Mouse (Mus musculus) kidney, adult 2 months (tissue): Measurements from ENCODE around the gene Phf6. TPM values are rescaled to one million over a fixed set of nuclear protein-coding genes. Genes with fewer than 3 reads are reported as not detected.

Source experiments
- DNase-seq: peaks from one replicate; pipeline ENCODE4 v3.0.0; 2021
- H3K27ac ChIP-seq: fragments of 200-500 bp; 2 replicates; pipeline ENCODE4 v1.5.1; 2012; ENCODE audit warnings: low read depth, low read length, control low read depth, inconsistent platforms; ENCODE audit not compliant: insufficient read depth
- H3K27me3 ChIP-seq: fragments of 200-500 bp; replicated peaks from 2 replicates; pipeline ENCODE4 v1.6.1; 2012; ENCODE audit warnings: mild to moderate bottlenecking, moderate library complexity, low read length, inconsistent platforms; ENCODE audit not compliant: control insufficient read depth, insufficient read depth
- H3K36me3 ChIP-seq: fragments of 200-500 bp; 2 replicates; pipeline ENCODE4 v1.6.1; 2012; ENCODE audit warnings: mild to moderate bottlenecking, moderate library complexity, low read length, inconsistent platforms; ENCODE audit not compliant: control insufficient read depth, insufficient read depth
- H3K4me1 ChIP-seq: fragments of 200-500 bp; 2 replicates; pipeline ENCODE4 v1.6.1; 2011; ENCODE audit warnings: low read length; ENCODE audit not compliant: control insufficient read depth, insufficient read depth
- H3K4me3 ChIP-seq: fragments of 200-500 bp; 2 replicates; pipeline ENCODE4 v1.5.1; 2011; ENCODE audit warnings: mild to moderate bottlenecking, low read depth, low read length, control low read depth; ENCODE audit not compliant: insufficient read depth
- CTCF ChIP-seq: fragments of 200-500 bp; conservative IDR thresholded peaks from 2 replicates; pipeline ENCODE4 v1.5.1; 2011; ENCODE audit warnings: low read depth, mild to moderate bottlenecking, control low read depth, low read length, moderate library complexity, mixed read lengths; ENCODE audit not compliant: insufficient read depth, insufficient read length
- POLR2A ChIP-seq: fragments of 200-500 bp; IDR thresholded peaks from one replicate; pipeline ENCODE4 v1.6.1; 2011; ENCODE audit warnings: low read depth, low read length, control low read depth
- WGBS: fragments of 180-500 bp; shearing (Covaris S2); methylation state at CpG from one replicate; pipeline ENCODE4 v1.1.7; 2018; 5-methylcytosine and 5-hydroxymethylcytosine counted together
- polyA plus RNA-seq: library from polyadenylated mRNA; depleted of rRNA; stranded (reverse); fragments of >200 nt; gene quantifications from 2 replicates; pipeline ENCODE4 v1.2.3, GENCODE M21; 2012

The Phf6 gene
- polyA plus RNA-seq, 1 experiment: 2.4 TPM

DNA sequence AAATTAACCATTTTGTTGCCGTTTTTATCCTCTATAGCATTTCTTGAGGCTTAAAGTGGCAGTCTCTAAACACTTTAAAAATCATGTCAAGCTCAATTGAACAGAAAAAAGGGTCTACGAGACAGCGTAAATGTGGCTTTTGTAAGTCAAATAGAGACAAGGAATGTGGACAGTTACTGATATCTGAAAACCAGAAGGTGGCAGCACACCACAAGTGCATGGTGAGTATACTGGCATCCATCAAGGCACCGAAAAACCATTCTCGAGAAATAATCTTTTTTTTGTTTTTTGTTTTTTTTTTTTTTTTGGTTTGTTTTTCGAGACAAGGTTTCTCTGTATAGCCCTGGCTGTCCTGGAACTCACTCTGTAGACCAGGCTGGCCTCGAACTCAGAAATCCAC is 4.5 kb downstream of the Phf6 start:
- Histone ChIP-seq H3K4me1 (no peaks in the 10 kb centered on the region), H3K27ac (no peak overlapping the region), H3K36me3 (no peaks in the 10 kb centered on the region), H3K27me3 (no peaks in the 10 kb centered on the region), H3K4me3 (no peak overlapping the region)
- TF ChIP-seq CTCF (0 out of 2 replicates have a peak, but pooled peaks have one; percentile 5), POLR2A (no peak)
- peak; percentile 4 for DNase-seq
- WGBS: 56% methylated on average over 7 of the region's 7 CpGs

DNA sequence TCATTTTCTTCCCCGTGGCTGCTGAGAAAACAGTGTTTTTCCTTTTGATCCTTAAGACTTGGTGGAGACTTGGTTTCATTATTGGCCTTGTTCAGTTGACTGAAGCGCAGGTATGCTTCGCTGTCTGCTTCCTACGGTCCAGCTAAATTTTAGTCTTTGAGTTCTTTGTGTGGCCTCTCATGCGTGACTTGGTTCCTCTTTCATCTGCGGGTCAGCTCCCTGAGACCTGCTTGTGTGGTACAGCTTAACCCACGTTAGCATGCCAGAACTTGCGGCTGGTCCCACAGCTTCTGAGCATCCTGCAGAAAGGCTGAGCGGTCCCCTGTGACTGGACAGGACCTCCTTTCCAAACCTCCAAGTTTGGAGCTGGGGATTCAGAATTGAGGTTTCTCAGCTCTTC is 14.7 kb downstream of the Phf6 start:
- no peak for TF ChIP-seq POLR2A
- TF ChIP-seq CTCF: no peak
- no peaks in the 10 kb centered on the region for H3K36me3 ChIP-seq
- H3K4me1 ChIP-seq: no peaks in the 10 kb centered on the region
- 29% methylated on average over 9 of the region's 9 CpGs for WGBS
- peak; percentile 60 for DNase-seq
- H3K27ac ChIP-seq: no peak overlapping the region
- H3K27me3 ChIP-seq: no peaks in the 10 kb centered on the region
- H3K4me3 ChIP-seq: no peak overlapping the region

DNA sequence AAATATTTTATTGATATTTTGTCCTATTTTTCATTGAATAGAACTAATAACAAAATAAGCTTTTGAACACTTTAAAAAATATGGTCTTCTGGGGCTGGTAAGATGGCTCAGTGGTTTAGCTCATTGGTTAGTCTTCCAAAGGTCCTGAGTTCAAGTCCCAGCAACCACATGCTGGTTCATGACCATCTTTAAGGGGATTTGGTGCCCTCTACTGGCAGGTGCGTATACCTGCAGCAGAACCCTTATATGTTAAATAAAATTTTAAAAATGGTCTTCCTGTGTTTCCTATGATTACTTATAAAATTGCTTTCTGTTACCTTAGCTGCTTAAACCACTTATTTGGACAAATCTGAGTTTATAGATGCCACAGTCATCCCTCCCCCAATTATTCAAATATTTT is 16.8 kb downstream of the Phf6 start:
- WGBS: 36% methylated on average over 1 of the region's 1 CpGs
- TF ChIP-seq POLR2A (no peak), CTCF (peak; percentile 50)
- Histone ChIP-seq H3K4me3 (no peak overlapping the region), H3K4me1 (no peaks in the 10 kb centered on the region), H3K36me3 (no peaks in the 10 kb centered on the region), H3K27ac (no peak overlapping the region), H3K27me3 (no peaks in the 10 kb centered on the region)
- peak; percentile 18 for DNase-seq

DNA sequence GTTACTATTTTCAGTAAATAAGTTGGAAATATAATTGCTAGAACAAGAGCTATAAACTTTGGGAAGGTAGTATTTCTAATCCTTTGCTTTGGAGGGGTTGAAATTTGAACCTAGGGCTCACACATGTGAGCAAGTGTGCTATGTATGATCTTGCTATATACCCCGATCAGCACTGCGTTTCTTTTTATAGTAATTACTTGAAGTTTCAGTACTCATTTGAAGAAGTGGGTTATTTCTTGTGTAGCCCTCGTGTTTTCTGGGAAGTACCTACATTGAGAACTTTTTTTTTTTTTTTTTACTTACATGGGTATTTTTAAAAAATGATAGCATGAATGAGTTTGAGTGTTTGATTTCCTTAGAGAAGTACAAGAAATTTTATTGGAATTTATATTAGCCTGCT is 17.7 kb downstream of the Phf6 start:
- WGBS: 83% methylated on average over 3 of the region's 3 CpGs
- Histone ChIP-seq H3K36me3 (no peaks in the 10 kb centered on the region), H3K4me3 (no peak overlapping the region), H3K4me1 (no peaks in the 10 kb centered on the region), H3K27me3 (no peaks in the 10 kb centered on the region), H3K27ac (no peak overlapping the region)
- DNase-seq: no peak
- TF ChIP-seq POLR2A (no peak), CTCF (no peak)

DNA sequence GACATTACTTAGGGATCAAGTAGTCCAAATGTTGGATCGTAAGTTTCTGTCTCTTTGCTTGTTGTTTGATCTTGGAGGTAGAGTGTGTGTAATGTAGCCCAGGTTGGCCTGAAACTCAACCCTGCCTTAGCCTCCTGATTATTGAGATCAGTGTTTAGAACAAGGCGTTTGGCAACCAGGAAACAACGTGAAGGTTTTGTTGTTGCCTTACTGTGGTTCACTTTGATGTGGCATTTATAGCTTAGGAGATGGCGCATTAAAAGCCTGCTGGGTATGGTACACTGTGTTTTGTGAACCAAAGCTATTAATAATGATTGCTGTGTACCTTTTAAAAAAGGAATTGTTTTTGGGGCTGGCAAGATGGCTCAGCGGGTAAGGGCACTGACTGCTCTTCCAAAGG is 18.1 kb downstream of the Phf6 start:
- no peak for DNase-seq
- no peak overlapping the region for H3K27ac ChIP-seq
- no peaks in the 10 kb centered on the region for H3K27me3 ChIP-seq
- TF ChIP-seq CTCF: no peak
- no peak for TF ChIP-seq POLR2A
- no peaks in the 10 kb centered on the region for H3K4me1 ChIP-seq
- no peak overlapping the region for H3K4me3 ChIP-seq
- 81% methylated on average over 5 of the region's 5 CpGs for WGBS
- no peaks in the 10 kb centered on the region for H3K36me3 ChIP-seq

DNA sequence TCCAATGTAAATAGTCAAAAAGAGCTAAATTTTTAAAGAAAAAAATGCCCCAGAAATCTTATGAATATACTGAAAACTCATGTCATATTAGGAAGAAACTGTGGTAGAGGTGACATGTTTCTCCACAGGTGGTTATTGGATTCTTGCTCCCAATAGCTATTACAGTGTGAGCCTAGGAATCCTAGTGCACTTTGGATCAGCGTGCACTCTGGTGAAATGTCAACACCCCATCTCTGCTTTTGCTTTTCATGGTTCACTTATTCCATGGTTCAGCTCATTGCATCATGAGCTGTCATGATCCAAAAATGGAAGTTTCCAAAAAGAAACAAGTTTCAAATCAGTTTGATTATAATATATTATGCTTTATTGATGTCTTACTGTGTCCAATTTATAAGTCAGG is 20.1 kb downstream of the Phf6 start:
- WGBS: 58% methylated on average over 1 of the region's 1 CpGs

DNA sequence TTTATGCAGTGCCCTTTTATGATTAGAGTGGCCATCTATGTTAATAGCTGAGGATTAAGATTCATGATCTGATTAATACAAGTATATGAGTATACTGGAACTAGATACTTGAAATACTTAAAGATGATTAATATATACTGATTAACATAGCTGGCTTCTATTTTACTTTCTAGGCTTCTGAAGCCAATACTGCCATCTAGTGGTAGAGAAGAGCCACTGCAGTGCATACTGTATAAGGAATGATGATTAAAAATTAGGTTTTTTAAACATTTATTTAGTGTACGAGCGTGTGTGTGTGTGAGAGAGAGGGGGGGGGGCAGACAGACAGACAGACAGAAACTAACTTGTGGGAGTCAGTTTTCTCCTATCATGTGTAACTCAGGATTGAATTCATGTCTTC is 22.4 kb downstream of the Phf6 start:
- WGBS: 8% methylated on average over 2 of the region's 2 CpGs
- H3K27ac ChIP-seq: no peak overlapping the region
- no peaks in the 10 kb centered on the region for H3K4me1 ChIP-seq
- no peak overlapping the region for H3K4me3 ChIP-seq
- H3K27me3 ChIP-seq: no peaks in the 10 kb centered on the region
- no peak for DNase-seq
- TF ChIP-seq CTCF (no peak), POLR2A (no peak)
- no peaks in the 10 kb centered on the region for H3K36me3 ChIP-seq

More for the DNA sequence above, 20.1 kb downstream of the Phf6 start:
- no peak for DNase-seq
- no peak overlapping the region for H3K27ac ChIP-seq
- no peaks in the 10 kb centered on the region for H3K27me3 ChIP-seq
- no peaks in the 10 kb centered on the region for H3K36me3 ChIP-seq
- no peak overlapping the region for H3K4me3 ChIP-seq
- H3K4me1 ChIP-seq: no peaks in the 10 kb centered on the region
- no peak for TF ChIP-seq CTCF
- no peak for TF ChIP-seq POLR2A

DNA sequence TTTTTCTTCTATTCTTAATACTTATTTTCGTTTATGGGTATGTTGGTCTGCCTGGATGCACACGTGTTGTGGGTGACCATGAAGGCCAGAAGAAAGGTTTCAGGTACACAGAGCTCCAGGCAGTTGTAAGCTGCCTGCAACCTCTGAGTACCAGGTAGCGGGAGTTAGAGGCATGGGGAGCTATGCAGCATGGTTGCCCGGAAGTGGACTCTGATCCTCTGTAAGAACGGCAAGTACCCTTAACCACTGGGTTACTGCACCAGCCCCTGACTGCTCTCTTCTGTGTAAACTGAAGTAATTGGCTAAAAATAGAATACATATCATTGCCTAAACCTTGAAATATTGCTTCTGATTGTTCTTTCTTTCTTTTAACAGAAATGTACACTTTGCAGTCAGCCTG is 33.4 kb downstream of the Phf6 start:
- WGBS: 58% methylated on average over 5 of the region's 5 CpGs
- H3K27me3 ChIP-seq: no peaks in the 10 kb centered on the region
- no peak for DNase-seq
- H3K4me3 ChIP-seq: no peak overlapping the region
- H3K4me1 ChIP-seq: peaks cover 3% of the 10 kb centered on the region; the same call in 1 of the 2 replicates
- TF ChIP-seq POLR2A: no peak
- no peak for TF ChIP-seq CTCF
- H3K27ac ChIP-seq: no peak overlapping the region
- H3K36me3 ChIP-seq: no peaks in the 10 kb centered on the region
